Mouse (Mus musculus) naive thymus-derived CD4-positive, alpha-beta T cell, adult 2 months (primary cell): Measurements from ENCODE around the gene D630023F18Rik.
A peak's percentile ranks its signal among the peaks of the same experiment; 100 is the strongest.

Experiments
- DNase-seq: peaks from one replicate; pipeline ENCODE4 v3.0.0-alpha.2; 2011; ENCODE audit warnings: low read depth

The D630023F18Rik gene

DNA sequence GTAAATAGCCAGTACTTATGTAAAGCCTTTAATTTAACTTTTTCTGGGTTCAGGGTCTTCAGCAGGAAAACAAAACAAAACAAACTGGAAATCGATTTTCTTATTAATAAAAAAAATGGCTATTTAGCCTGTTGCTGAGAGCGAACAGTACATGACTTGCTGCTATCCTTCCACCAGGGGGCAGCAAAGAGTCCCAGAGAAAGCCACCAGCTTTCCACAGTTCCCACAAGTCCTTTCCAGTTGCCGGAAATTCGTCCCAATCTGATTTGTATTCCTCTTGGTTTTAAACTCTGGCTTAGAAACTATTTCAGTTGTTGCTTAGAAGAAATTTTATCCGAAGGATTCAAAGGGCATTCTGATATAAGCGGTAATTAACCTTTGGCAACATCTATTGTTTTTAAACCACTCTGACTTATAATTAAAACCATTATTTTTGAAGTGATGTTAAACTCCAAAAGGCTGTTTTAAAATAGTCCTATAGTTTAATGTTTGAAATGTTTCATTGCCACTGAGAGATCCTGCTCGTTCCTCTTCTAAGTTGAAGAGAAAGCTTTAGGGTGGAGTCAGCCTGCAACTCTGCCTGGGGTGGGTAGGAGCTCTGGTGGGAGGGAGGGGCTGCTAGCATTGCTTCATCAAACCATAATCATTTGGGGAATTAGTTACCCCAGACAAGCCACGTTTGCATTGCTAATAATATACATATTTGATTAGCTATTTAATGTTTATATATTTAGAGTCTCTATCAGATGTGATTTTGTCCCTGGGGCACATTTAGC, 10.8 kb downstream of the D630023F18Rik start:
- peak; percentile 65 for DNase-seq

DNA sequence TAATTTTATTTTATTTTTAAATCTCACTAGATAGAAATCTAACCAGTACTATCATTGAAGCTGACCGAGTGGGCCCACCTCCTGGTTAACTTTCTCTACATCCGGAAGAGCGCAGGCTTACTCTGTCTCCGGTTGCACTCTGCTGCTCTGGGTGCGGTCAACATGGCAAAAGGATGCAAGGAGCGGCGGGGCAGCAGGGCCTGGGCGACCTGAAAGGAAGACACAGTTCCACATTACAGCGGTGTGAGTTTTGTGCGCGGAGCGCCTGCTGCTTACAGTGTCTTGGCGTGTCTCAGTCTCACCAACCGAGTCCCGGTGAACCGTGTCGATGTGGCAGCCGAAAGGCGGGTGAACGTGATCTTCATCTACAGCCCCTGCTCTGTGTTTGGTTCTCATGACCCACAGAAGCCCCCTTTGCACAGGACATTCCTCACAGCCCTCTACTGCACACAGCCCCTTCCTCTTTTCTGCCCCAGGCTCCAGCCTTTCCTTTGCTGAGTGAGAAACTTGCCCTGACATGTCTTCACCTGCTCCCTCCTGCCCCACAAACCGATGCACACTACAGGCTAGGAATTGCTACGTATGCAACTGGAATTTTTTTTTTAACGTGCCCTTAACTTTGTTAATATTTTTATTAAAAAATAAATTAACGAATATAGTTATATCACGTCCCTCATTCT, 13.1 kb downstream of the D630023F18Rik start:
- DNase-seq = no peak

DNA sequence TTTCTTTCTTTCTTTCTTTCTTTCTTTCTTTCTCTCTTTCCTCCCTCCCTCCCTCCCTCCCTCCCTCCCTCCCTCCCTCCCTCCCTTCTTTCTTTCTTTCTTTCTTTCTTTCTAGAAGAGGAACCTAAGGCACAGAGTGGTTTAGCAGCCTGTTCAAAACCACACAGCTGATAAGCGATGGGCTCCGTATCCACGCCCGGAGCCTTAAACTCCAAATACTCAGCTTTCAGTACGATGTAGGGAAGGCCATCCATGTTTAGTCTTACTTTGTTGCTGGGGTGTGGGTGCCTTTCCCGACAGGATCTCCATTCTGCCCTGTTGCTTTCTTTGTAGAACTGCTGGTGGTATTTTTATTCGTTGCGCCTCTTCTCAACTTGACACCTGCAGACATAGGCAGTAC, 13.8 kb downstream of the D630023F18Rik start:
- no peak for DNase-seq

- no peak for DNase-seq
Observed at GRCm38 (mm10) chr1:65107654-65108279, 15.2 kb downstream of the D630023F18Rik start.

DNA sequence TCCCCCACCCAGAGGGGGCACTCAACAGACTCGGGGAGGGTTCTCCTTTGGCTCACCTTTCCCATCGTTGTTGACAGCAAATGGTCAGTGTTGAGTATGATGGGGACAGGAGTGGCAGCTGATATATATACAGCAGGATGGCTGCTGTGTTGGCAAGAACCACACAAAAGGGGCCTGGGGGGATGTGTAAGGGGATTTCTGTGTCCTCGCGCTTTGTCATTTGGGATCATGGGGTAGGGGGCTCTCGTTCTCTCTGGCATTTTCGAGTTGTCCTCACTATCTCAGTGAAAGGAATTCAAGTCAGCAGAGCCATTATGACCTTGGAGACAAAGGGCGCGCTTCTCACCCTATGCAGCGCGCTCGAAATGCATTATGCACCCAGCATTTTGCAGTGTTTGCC, 19.7 kb downstream of the D630023F18Rik start, which contains the start of gene Cryga:
Gene Cryga (minus strand): TSS at position 101 of the 400 bp plus-strand sequence.
- no peak for DNase-seq

DNA sequence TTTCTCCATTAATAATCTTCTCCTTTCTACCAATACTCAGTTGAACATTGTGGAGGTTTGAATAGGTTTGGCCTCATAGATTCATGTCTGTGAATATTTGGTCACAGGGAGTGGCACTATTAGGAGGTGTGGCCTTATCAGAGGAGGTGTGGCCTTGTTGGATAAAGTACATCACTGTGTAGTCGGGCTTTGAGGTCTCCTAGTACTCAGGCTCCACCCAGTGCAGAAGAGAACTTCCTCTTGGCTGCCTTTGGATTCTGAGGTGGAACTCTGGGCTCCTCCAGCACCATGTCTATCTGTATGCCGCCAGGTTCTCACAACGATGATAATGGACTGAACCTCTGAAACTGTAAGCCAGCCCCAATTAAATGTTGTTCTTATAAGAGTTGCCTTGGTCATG, 26.1 kb downstream of the D630023F18Rik start:
- DNase-seq = no peak

DNA sequence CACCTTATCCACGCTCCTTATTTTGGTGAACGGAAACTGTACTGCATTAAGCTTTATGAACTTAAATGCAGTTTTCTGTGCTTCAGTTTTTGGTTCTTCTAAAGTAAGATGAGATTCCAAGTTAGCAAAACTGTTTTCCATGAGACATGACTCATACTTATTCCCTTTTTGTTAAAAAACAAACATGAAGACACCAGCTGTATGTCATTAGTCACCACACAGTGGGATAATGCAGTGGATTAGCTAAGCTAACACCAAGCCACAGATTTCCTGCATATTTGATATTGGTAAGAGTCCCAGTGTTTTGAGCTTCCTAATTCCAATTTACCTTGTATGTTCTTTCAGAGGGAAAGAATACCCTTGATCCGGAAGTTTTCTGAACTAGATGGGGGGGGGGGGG, 31.4 kb downstream of the D630023F18Rik start:
- DNase-seq = no peak

- DNase-seq = no peak
Observed at GRCm38 (mm10) chr1:65090370-65090769, 32.6 kb downstream of the D630023F18Rik start.

GRCm38 (mm10) chr1:65088567-65089356, 34.3 kb downstream of the D630023F18Rik start:
- no peak for DNase-seq

DNA sequence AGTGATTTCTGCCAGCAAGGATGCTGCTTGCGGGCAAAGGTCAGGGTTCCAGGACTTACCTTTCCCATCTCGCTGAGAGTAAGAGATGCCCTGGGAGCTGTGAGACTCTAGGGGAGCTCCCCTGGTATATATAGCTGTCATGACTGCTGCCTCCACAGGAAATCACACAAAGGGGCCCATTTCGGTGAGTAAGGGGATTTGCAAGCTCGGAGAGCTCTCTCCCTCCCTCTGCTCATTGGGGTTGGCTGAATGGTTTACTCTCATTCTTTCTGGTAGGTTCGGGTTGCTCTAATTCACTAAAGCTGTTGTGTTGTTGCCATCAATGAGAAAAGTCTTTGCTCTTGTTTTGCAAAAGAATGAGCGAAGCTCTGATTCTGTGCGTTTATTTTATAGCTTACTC, 40.8 kb downstream of the D630023F18Rik start, which contains the start of gene Crygb:
Gene Crygb (minus strand): TSS at position 101 of the 400 bp plus-strand sequence.
- DNase-seq = no peak

GRCm38 (mm10) chr1:65075607-65076006, 47.4 kb downstream of the D630023F18Rik start:
- no peak for DNase-seq

GRCm38 (mm10) chr1:65073589-65073988, 49.4 kb downstream of the D630023F18Rik start, which contains the start of gene Crygc:
TSS of gene Crygc (minus strand) at chr1:65073689.
- DNase-seq = no peak

- DNase-seq = no peak
Observed at GRCm38 (mm10) chr1:65067842-65068241, 55.2 kb downstream of the D630023F18Rik start.

GRCm38 (mm10) chr1:65064201-65064600, 58.8 kb downstream of the D630023F18Rik start:
- no peak for DNase-seq

DNA sequence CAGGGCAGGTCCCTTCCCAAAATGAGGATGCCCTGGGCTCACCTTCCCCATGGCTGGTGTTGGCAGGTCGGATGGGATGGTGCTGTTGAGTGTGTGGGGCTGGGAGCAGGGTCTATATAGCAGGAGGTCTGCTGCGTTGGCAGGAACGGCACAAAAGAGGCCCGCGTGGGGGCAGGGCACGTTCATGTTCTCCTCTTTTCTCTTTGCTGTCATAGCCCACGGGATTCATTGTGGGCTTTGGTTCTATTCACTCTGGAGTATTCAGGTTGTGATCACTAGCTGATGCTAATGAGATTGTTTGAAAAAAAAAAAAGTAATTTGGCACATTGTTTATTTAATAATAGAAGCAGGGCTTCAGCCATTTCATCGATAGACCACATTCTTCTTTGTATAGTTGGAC, 59.7 kb downstream of the D630023F18Rik start, which contains the start of gene Crygd:
Gene Crygd (minus strand): TSS at position 101 of the 400 bp plus-strand sequence.
- DNase-seq = no peak
